Mouse (Mus musculus) lung, adult 10 weeks (tissue): ENCODE data around the gene Mtrr. TPM values are rescaled to one million over a fixed set of nuclear protein-coding genes. Genes with fewer than 3 reads are reported as not detected.

ENCODE experiments used
- polyA plus RNA-seq: library from polyadenylated mRNA; stranded (reverse); fragments of 350-450 nt; fragmentation: Illumina TruSeq; extraction: RNeasy Lipid Tissue Mini Kit (QIAGEN cat#74804); gene quantifications from one replicate; pipeline ENCODE4 v1.2.3, GENCODE M21; 2014; ENCODE audit warnings: low read depth, low replicate concordance; ENCODE audit not compliant: insufficient read depth

The Mtrr gene
- polyA plus RNA-seq, result 4.8 TPM

DNA sequence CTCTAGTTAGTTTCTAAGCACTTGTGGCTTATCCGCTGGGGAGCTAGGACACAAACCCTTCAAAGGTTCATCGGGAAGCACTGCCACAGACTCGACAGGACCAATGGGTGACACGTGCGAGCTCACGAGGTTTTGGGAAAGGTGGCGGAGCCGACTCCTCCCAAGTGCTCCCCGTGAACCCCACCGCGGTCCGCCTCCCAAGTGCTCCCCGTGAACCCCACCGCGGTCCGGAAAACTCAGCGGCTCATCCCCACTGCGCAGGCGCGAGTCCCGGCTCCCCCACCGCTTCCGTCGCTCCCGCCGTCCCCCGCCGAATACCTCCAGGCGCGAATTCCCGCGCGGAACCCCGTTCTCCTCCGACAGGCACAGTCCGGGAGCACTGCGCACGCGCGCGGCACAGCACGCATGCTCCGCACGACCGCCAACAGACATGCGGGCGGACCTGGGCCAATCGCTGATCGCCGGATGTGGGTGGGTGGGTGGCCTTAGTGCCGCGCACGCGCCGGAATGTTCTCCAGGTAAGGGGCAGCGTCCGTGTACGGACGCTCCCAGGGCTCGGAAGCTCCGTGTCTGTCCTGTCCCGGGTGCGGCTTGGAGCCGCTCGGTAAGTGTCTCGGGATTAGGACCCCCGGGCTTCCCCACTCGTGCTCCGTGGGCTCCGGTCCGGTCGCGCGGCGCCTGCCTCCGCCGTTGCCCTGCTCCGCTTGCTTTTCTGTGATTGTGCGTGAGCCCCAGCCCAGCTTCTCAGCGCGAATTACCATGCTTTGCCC is at the start of gene Mtrr, which contains the start of gene Fastkd3:
Gene Mtrr (minus strand): TSS at position 403 of the 770 bp plus-strand sequence.
Gene Fastkd3 (plus strand): TSS at position 488 of the 770 bp plus-strand sequence.

DNA sequence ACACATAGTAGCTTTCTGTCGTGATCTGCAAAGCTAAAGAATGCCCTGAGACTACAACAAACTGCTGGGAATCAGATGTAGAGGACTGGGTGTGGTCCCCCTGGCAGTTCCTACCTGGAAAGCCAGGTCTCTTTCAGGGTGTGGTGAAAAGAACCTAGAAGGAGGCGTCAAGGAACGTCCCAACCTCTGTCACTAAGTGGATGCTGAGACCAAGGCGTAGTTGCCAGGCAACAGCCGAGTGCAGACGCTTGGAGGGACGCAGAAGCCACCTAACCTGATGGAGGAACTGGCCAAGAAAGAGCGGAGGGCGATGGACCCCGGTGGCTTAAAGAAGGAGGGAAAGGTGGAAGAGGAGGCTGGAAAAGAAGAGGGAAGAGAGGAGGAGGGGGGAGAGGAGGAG is 15.2 kb upstream of the Mtrr start, which contains the start of gene 1700001L19Rik:
Gene 1700001L19Rik (plus strand): TSS at position 223 of the 400 bp plus-strand sequence.

Other genes starting within 250 kb of the Mtrr start
- gene Fastkd3, start 85 bp upstream of the Mtrr start, polyA plus RNA-seq, result 4.8 TPM
- 8.1 TPM for gene 1700001L19Rik, start 15.3 kb upstream of the Mtrr start, polyA plus RNA-seq